Comparison of ENCODE assay signal across 8 mouse cellular contexts in genomic region chr10:22058218-22059025, GRCm38 (mm10). TPM values are rescaled to one million over a fixed set of nuclear protein-coding genes. Genes with fewer than 3 reads are reported as not detected.
A peak's percentile ranks its signal among the peaks of the same experiment; 100 is the strongest.
DNase-seq lines count a peak whose midpoint lies in the region; ATAC-seq and TF ChIP-seq lines count a peak whose summit lies in the region.

No protein-coding gene starts in this region.

- no peak overlapping the region for H3K27ac ChIP-seq in CH12.LX (ENCODE audit: insufficient read depth, low read depth)
- H3K27ac ChIP-seq in forebrain, embryonic 15.5 days (replicated peaks): no peak overlapping the region
- no peak overlapping the region for H3K27ac ChIP-seq in liver, embryonic 16.5 days (ENCODE audit: low read length)
- no peak overlapping the region for H3K27ac ChIP-seq in neural tube, embryonic 13.5 days (replicated peaks)

- peak; percentile 73 for DNase-seq in CH12.LX (ENCODE audit: extremely low read depth)
- peak; percentile 95 to 98 for DNase-seq in cerebellum, adult 18-20 months
- peak; percentile 75 to 86 for DNase-seq in heart, postnatal 14 days
- peak; percentile 83 for DNase-seq in large intestine, adult 2 months (ENCODE audit: low read depth, low spot score)
- DNase-seq in testis, postnatal 10 days (ENCODE audit: low spot score): peak; percentile 98

- no peaks in the 10 kb centered on the region for H3K9me3 ChIP-seq in CH12.LX (replicated peaks; ENCODE audit: low read length)
- no peaks in the 10 kb centered on the region for H3K9me3 ChIP-seq in forebrain, embryonic 15.5 days
- no peaks in the 10 kb centered on the region for H3K9me3 ChIP-seq in liver, embryonic 16.5 days (replicated peaks; ENCODE audit: control insufficient read depth, low read length)
- H3K9me3 ChIP-seq in neural tube, embryonic 13.5 days: no peaks in the 10 kb centered on the region

- H3K79me2 ChIP-seq in CH12.LX (replicated peaks; ENCODE audit: control insufficient read depth, extremely low read depth, insufficient read depth, poor library complexity, severe bottlenecking): no peaks in the 10 kb centered on the region

- no peak for TF ChIP-seq RAD21 in CH12.LX (IDR thresholded peaks at IDR 0.05; ENCODE audit: low read depth, low read length)

- H3K36me3 ChIP-seq in CH12.LX (replicated peaks in 1 of 2; ENCODE audit: control insufficient read depth in 1 of 2, insufficient read depth in 1 of 2, low read length in 1 of 2): no peaks in the 10 kb centered on the region
- H3K36me3 ChIP-seq in forebrain, embryonic 15.5 days: no peaks in the 10 kb centered on the region
- H3K36me3 ChIP-seq in liver, embryonic 16.5 days (ENCODE audit: control insufficient read depth, insufficient read depth): no peaks in the 10 kb centered on the region
- no peaks in the 10 kb centered on the region for H3K36me3 ChIP-seq in neural tube, embryonic 13.5 days

- no peak for TF ChIP-seq POLR2A in CH12.LX (IDR thresholded peaks at IDR 0.05; ENCODE audit: low read depth, low read length)

- H3K4me3 ChIP-seq in CH12.LX (replicated peaks in 1 of 3; ENCODE audit: low read depth in 2 of 3, low read length in 2 of 3, poor library complexity in 1 of 3): peak overlapping the region in 1 of 3 experiments; percentile 32
- H3K4me3 ChIP-seq in forebrain, embryonic 15.5 days: peak overlapping the region; percentile 54
- H3K4me3 ChIP-seq in liver, embryonic 16.5 days (ENCODE audit: low read depth, low read length): peak overlapping the region; percentile 52
- H3K4me3 ChIP-seq in neural tube, embryonic 13.5 days: peak overlapping the region; percentile 54

- no peak for TF ChIP-seq CTCF in CH12.LX (conservative IDR thresholded peaks at IDR 0.05 in 1 of 2, IDR thresholded peaks at IDR 0.05 in 1 of 2; ENCODE audit: low read depth in 2 of 2, low read length in 2 of 2)

- H3K4me1 ChIP-seq in CH12.LX (ENCODE audit: control insufficient read depth in 1 of 2, insufficient read depth in 2 of 2): no peaks in the 10 kb centered on the region
- peaks cover 5% of the 10 kb centered on the region; the same call in 1 of the 2 replicates for H3K4me1 ChIP-seq in forebrain, embryonic 15.5 days
- H3K4me1 ChIP-seq in liver, embryonic 16.5 days (ENCODE audit: control insufficient read depth, low read depth, low read length): peaks cover 3% of the 10 kb centered on the region
- H3K4me1 ChIP-seq in neural tube, embryonic 13.5 days (replicated peaks): peaks cover 6% of the 10 kb centered on the region

- H3K9ac ChIP-seq in CH12.LX (ENCODE audit: insufficient read depth, low read depth): no peak overlapping the region
- peak overlapping the region; percentile 61 for H3K9ac ChIP-seq in forebrain, embryonic 15.5 days (replicated peaks)
- no peak overlapping the region for H3K9ac ChIP-seq in liver, embryonic 16.5 days (ENCODE audit: low read depth, low read length)
- H3K9ac ChIP-seq in neural tube, embryonic 13.5 days: peak overlapping the region; percentile 74

- dilution Hi-C loops in CH12.LX (cut with MboI; ENCODE audit: extremely low pct_ligation_motif_present, extremely low pct_unique_long_range_greater_than_20kb, low sequenced_read_pairs): no loop called here

- ATAC-seq in forebrain, embryonic 15.5 days (replicated peaks): peak; percentile 99
- peak; percentile 94 for ATAC-seq in liver, embryonic 16.5 days (ENCODE audit: low read depth)
- peak; percentile 99 for ATAC-seq in neural tube, embryonic 13.5 days (ENCODE audit: low read depth)

- intact Hi-C loops in heart, postnatal 14 days (cut with DNase I): no loop called here

- TF ChIP-seq EP300 in CH12.LX (IDR thresholded peaks at IDR 0.05; ENCODE audit: low read length): no peak

- 8% methylated on average over 41 of the region's 41 CpGs for WGBS in forebrain, embryonic 15.5 days
- 10% methylated on average over 41 of the region's 41 CpGs for WGBS in large intestine, adult 2 months
- 8% methylated on average over 41 of the region's 41 CpGs for WGBS in liver, embryonic 16.5 days (ENCODE audit: insufficient replicate concordance)
- 9% methylated on average over 41 of the region's 41 CpGs for WGBS in neural tube, embryonic 13.5 days

- in situ Hi-C loops in CH12.LX (cut with MboI; ENCODE audit: low pct_ligation_motif_present, low pct_unique_long_range_greater_than_20kb, low sequenced_read_pairs): no loop called here

- peak overlapping the region; percentile 23; the same call in 1 of the 2 replicates for H3K4me2 ChIP-seq in CH12.LX (ENCODE audit: insufficient read depth, low read depth, poor library complexity, severe bottlenecking)
- H3K4me2 ChIP-seq in forebrain, embryonic 15.5 days (replicated peaks): peak overlapping the region; percentile 79
- peak overlapping the region; percentile 66 for H3K4me2 ChIP-seq in liver, embryonic 16.5 days (ENCODE audit: low read depth, low read length)
- peak overlapping the region; percentile 82 for H3K4me2 ChIP-seq in neural tube, embryonic 13.5 days

- no peaks in the 10 kb centered on the region for H3K27me3 ChIP-seq in CH12.LX (replicated peaks)
- no peaks in the 10 kb centered on the region for H3K27me3 ChIP-seq in forebrain, embryonic 15.5 days
- H3K27me3 ChIP-seq in liver, embryonic 16.5 days (ENCODE audit: control insufficient read depth, insufficient read depth, low read depth, low read length): no peaks in the 10 kb centered on the region
- H3K27me3 ChIP-seq in neural tube, embryonic 13.5 days: no peaks in the 10 kb centered on the region

TF ChIP-seq in CH12.LX, 34 proteins besides CTCF, POLR2A, EP300 and RAD21:
- TF ChIP-seq UBTF (IDR thresholded peaks at IDR 0.05; ENCODE audit: low read depth, low read length) (no peak), BHLHE40 (IDR thresholded peaks at IDR 0.05; ENCODE audit: low read depth, low read length) (peak; percentile 43; the same call in 1 of the 2 replicates)

RNA-seq across cellular contexts. Expression of gene 4930444G20Rik, which starts 9.5 kb away (rescaled TPM):
- total RNA-seq in CH12.LX (2012; rRNA removed) (not detected in 2 replicates), CH12.LX (2014; rRNA removed) (not detected in 2 replicates)
- polyA plus RNA-seq in CH12.LX (2012; ENCODE audit: insufficient read length, low read depth): not detected in 2 replicates
- not detected in 2 replicates for polyA plus RNA-seq in forebrain, embryonic 15.5 days (2015; fragmentation: Nextera tagmentation; extraction: Ambion mirVana)
- total RNA-seq in heart, postnatal 14 days (2021): not detected
- polyA plus RNA-seq in large intestine, adult 2 months (2012; rRNA removed): not detected in 2 replicates
- not detected in 2 replicates for polyA plus RNA-seq in liver, embryonic 16.5 days (2015; fragmentation: Nextera tagmentation; extraction: Ambion mirVana)
- polyA plus RNA-seq in neural tube, embryonic 13.5 days (2015; fragmentation: Nextera tagmentation; extraction: Ambion mirVana): not detected in 2 replicates

Comparison
In these comparisons a context has a peak if more than half of its experiments do, and no peak if none do; other contexts are left out.
1. H3K4me2 ChIP-seq: peak in every context shown above with its lines; median percentile 82 in neural tube, embryonic 13.5 days; 79 in forebrain, embryonic 15.5 days; 66 in liver, embryonic 16.5 days; 23 in CH12.LX.
2. H3K9ac ChIP-seq: peak in forebrain, embryonic 15.5 days (single experiment) and neural tube, embryonic 13.5 days (single experiment); none in CH12.LX (single experiment) and liver, embryonic 16.5 days (single experiment).
3. Peak in every context shown above with its lines, with median percentiles within 50 percentile points of each other: DNase-seq and ATAC-seq.